Mouse (Mus musculus): Measurements from ENCODE around the gene Fndc8. TPM values are rescaled to one million over a fixed set of nuclear protein-coding genes. Genes with fewer than 3 reads are reported as not detected.

The Fndc8 gene
- 0.04 and 0.06 TPM in 2 replicates for polyA plus RNA-seq (2012; rRNA removed)

DNA sequence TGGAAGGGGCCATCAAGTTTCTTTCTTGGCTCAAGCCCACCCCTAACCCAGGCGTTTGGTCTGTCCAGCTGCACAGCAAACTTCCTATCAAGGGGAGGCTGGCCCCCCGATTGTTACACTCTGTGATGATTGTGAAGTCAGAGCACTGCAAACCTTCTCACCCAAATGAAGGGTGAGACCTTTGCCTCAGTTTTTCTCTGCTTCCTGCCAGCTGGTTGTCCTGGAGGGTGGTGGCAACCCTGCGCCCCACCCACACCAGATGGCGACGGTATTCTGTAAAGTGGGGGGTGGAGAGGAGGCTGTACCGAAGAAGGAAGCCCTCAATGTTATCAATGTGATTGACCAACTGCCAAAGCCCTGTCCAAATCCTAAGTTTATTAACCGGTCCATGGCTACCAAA lies at the start of gene Fndc8:
Gene Fndc8, plus strand, starts transcription at position 189 of the 400 bp plus-strand sequence.
- DNase-seq (ENCODE audit: low spot score): no peak

DNA sequence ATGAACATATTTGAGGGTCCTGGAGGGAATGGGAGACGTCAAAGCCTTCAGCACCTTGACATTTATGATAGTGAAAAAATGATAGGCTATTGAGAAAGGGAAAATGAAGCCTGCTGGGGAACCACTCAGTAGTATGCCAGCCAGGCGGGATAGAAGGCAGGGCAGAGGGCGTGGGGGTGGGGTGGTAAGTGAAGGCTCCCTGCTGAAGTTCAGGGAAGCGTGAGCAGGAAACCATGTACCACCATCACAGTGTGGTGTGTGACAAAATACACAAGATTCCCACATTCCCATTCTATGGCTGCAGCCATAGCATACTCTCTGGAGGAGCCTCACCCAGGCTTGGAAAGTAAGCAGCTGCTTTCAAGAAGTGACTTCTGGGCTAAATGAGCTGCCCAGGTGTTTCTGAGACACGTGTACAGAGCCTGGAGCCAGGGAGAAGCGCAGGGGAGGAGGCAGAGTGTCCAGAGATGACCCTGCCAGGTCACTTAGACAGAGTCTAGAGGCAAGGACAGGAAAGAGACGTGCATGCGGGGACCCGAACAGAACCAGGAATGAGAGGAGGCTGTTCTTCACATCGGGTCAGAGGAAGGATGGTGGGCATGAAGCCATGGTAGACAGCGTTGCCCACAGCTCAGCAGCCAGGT lies 47.0 kb upstream of the Fndc8 start:
- DNase-seq (ENCODE audit: low spot score): no peak

- DNase-seq (ENCODE audit: low spot score): peak; percentile 67
Measured at GRCm38 (mm10) chr11:82845415-82846078, 46.4 kb upstream of the Fndc8 start.

DNA sequence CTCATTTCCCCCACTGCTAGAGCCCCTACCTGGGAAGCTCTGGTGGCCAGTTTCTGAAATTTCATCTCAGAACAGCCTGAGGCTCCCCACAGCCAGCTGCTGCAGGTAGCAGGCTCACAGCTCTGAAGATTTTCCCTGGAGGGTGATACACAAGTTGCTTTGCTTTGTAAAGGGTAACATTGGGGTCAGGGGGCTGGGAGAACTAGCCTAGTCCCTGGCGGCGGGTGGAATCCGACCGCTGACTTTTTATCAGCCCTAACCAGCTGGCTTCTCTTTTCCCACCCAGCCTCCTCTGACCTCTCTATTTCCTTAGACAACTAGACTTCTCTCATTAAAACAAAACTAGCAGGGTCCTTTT lies 45.9 kb upstream of the Fndc8 start:
- DNase-seq (ENCODE audit: low spot score): no peak

- no peak for DNase-seq (ENCODE audit: low spot score)
Measured at GRCm38 (mm10) chr11:82846938-82847337, 45.0 kb upstream of the Fndc8 start.

DNA sequence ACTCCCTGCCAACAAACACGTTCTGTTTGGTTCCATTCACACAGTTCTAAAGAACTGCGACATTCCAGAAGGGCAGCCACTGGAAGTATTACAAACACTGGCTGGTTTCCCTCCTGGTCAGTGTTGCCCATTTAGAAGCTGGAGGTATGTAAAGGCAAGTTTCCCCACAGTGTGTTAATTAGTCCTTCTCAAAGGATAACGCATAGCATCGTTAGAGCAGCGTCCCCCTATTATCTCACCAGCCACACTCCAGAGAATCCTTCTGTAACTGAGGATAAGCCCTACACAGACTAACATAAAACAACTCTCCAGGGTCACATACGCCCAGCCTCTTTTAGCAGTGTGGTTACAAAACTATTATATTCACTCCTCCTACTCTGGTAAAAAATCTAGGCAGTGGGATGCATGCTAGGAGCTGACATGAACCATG lies 44.3 kb upstream of the Fndc8 start:
- no peak for DNase-seq (ENCODE audit: low spot score)

- DNase-seq (ENCODE audit: low spot score): no peak
Measured at GRCm38 (mm10) chr11:82850259-82850658, 41.7 kb upstream of the Fndc8 start.

- no peak for DNase-seq (ENCODE audit: low spot score)
Measured at GRCm38 (mm10) chr11:82852115-82852514, 39.8 kb upstream of the Fndc8 start.

DNA sequence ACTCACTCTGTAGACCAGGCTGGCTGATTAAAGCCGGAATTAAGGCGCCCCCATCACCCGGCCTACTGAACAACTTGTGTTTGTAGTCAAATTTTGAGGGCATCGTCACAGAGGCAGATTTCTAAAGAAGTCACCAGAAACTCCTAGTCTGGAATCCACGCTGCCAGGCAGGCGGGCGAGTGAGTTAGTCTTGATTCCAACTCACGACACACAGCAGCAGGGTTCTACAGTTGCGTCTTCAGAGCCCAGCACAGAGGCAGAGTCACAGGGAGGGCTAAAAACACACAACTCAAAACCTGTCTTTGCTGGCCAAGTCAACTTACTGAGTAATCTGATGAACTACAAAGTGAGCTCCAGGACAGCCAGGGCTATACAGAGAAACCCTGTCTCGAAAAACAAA lies 39.4 kb upstream of the Fndc8 start:
- no peak for DNase-seq (ENCODE audit: low spot score)

GRCm38 (mm10) chr11:82852958-82853357 lies 39.0 kb upstream of the Fndc8 start:
- DNase-seq (ENCODE audit: low spot score): no peak

DNA sequence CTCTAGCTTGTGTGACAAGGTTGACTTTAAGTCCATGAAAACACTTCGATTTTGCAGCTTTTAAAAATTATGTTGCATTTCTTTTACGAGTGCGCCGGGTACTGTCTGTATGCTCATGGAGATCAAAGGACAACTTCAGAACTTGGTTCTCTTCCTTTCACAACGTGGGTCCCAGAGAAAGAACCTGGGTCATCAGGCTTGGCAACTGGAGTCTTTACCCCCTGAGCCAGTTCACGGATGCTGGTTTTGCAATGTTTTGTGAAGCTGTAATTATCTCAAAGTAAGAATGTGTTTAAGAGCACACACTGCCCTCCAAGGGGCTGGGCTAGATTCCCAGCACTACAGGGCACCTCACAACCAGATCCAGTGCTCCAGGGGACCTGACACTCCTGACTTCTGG lies 37.8 kb upstream of the Fndc8 start:
- no peak for DNase-seq (ENCODE audit: low spot score)

GRCm38 (mm10) chr11:82855327-82855973 lies 36.5 kb upstream of the Fndc8 start:
- DNase-seq (ENCODE audit: low spot score): no peak

DNA sequence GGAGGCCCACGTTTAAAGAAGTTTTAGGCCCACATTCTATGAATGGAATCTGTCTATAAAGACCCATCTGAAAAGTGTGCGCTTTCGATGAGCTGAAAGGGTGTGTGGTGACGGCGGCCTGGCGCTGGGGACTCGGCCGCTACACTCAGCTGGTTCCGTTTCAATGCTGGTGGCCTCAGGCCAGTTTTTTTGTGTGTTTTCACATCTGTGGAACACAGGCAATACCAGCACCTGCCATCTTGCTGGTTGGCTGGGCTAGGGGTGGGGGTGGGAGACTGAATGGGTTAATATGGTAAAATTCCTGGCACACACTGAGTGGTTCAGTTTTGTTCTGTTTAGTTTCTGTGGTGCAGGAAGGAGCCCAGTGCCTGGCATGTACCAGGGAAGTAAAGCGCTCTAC lies 35.9 kb upstream of the Fndc8 start:
- DNase-seq (ENCODE audit: low spot score): no peak

- DNase-seq (ENCODE audit: low spot score): no peak
Measured at GRCm38 (mm10) chr11:82857307-82857848, 34.5 kb upstream of the Fndc8 start.

DNA sequence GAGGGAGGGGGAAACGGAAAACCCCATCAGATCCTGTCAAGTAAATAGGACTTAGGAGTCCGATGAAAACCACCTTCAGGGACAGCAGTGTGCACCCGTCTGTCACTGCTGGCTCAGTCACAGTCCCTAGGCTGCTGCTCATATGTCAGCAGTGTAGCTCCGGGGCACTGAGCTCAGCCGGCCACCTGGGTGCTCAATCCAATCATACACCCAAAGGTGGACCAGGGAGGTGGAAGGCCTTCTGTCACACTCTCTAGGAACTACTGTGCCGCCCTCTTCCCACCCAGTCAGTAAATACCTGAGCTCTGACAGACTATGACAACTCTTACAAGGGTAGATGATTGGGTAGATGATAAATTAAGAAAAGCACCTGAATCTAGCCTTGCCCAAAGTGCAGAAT lies 31.2 kb upstream of the Fndc8 start:
- no peak for DNase-seq (ENCODE audit: low spot score)

DNA sequence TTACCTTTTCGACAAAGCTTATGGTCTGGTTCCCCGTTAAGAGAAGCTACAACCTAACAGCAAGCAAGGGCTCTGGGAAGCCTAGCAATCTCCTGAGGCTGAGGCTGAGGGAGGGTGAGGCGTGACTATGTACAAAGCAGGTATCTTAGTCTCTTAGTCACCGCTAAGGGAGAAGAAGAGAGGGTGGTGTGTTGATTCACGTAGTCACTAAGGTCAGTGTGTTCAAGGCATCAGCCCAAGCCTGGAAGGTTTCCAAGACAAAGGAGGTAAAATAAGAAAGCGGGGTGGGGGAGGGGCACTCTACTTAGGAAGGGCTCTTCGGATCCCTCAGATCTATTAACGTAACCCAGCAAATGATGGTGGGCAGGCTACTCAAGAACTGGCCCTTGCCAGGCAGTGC lies 30.4 kb upstream of the Fndc8 start:
- no peak for DNase-seq (ENCODE audit: low spot score)

DNA sequence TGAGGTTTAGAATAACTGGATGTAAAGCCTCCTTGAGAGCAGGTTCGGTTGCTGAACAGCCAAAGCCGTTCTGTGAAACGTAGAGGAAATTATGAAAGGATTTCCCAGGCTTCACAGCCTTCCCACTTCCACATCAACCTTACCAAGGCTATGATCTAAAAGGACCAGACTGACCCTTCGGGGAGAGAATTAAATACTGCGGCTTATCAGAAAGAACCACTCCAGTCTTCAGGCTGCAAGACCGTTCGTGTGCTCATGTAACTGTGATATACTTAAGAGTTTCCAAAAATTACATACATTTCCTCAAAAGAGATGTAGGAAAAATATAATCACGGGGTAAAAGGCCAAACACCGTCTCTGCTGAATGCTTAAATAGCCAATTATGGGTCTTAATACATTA lies 29.3 kb upstream of the Fndc8 start:
- DNase-seq (ENCODE audit: low spot score): no peak

- no peak for DNase-seq (ENCODE audit: low spot score)
Measured at GRCm38 (mm10) chr11:82863059-82863458, 28.9 kb upstream of the Fndc8 start.

DNA sequence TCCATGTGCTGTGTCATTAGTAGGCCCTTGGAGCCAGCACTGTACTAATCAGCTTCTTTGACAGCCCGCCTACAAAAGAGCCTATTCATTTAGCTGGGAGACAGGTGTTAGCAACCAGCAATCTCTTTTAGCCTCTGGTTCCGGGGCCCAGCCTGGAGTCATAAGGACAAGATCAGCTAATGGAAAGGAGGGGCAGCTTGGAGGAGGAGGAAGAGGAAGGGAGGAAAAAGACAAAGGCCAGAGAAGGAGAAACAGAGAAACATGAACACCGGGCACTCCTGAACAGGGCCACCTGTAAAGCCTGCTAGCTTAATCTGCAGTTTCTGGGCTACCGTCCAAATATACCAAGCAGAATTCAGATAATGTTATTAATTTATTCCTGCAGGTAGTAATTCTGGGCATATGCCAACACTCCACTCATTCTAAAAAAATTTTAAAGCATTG lies 28.4 kb upstream of the Fndc8 start:
- DNase-seq (ENCODE audit: low spot score): no peak

- DNase-seq (ENCODE audit: low spot score): no peak
Measured at GRCm38 (mm10) chr11:82865957-82866356, 26.0 kb upstream of the Fndc8 start.

DNA sequence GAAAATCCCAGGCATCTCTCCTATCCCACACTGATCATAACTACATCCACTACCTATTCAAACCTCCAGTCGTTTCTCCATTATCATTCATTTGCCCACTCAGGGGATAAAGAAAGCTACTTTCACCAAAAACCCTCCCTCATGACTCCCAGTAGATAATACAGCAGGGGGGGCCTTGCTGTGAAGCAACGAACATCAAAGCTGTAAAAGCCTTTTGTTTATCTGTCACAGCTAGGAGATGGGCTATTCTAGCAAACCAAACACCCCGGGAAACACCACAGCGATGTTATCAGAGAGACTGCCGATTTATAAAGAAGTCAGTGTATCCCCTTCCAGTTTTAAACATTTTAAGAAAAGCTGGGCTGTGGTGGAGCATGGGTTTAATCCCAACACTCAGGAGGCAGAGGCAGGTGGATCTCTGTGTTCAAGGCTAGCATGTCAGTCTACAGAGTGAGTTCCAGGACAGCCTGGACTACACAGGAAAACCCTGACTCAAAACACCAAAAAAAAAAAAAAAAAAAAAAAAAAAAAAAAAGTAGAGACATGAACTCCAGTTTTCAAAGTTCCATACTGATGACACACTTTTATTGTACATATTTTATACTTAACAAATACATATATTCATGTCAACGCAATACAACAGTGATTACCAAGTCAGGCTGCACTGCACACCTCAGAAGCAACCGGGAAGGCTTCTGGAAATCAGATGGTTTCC lies 24.9 kb upstream of the Fndc8 start:
- no peak for DNase-seq (ENCODE audit: low spot score)

DNA sequence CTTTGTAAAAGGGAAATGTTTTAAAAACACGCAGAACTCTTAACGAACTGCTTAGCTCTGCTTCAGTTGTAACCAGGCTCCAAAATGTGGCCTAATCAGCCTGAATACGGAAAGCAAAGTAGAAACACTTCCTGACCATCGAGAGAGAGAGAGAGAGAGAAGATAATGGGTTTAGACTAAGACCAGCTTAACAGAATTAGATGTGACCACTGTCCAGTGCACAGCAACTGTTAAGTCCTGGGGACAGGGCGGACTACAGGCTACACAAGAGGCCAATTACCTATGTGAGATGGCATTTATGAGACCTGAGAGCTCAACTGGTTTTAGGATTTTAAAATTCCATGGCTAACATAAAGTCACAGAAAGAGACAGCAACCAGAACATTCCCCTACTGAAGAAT lies 24.0 kb upstream of the Fndc8 start:
- no peak for DNase-seq (ENCODE audit: low spot score)
